Mouse (Mus musculus) myocyte (in vitro differentiated cells): Measurements from ENCODE around the gene Eepd1.

ENCODE experiments used
- CEBPB ChIP-seq: IDR thresholded peaks from 2 replicates; pipeline ENCODE4 v1.6.1; 2011; ENCODE audit warnings: mild to moderate bottlenecking, moderate library complexity; ENCODE audit not compliant: poor library complexity, insufficient read depth, severe bottlenecking
- E2F4 ChIP-seq: IDR thresholded peaks from one replicate; pipeline ENCODE4 v1.6.1; 2011; ENCODE audit warnings: mild to moderate bottlenecking, control low read depth, moderate library complexity; ENCODE audit not compliant: insufficient read depth
- MAX ChIP-seq: IDR thresholded peaks from one replicate; pipeline ENCODE4 v1.6.1; 2011; ENCODE audit warnings: low read depth, mild to moderate bottlenecking, control low read depth
- MYOD1 ChIP-seq, 3 experiments: IDR thresholded peaks; one replicate each; pipeline ENCODE4 v1.6.1; 2011; ENCODE audit warnings: control low read depth in 2 of 3, low read depth in 2 of 3, mild to moderate bottlenecking in 2 of 3, moderate library complexity in 1 of 3; ENCODE audit not compliant: insufficient read length in 2 of 3, control insufficient read depth in 1 of 3
- MYOG ChIP-seq, 3 experiments: IDR thresholded peaks; one replicate each; pipeline ENCODE4 v1.6.1; 2011; ENCODE audit warnings: control low read depth in 2 of 3, low read depth in 2 of 3, mild to moderate bottlenecking in 2 of 3; ENCODE audit not compliant: insufficient read length in 2 of 3, control insufficient read depth in 1 of 3, insufficient read depth in 1 of 3
- POLR2A ChIP-seq: IDR thresholded peaks from one replicate; pipeline ENCODE4 v1.6.1; 2011; ENCODE audit warnings: low read depth, mild to moderate bottlenecking, control low read depth, moderate library complexity; ENCODE audit not compliant: insufficient read length
- SRF ChIP-seq: IDR thresholded peaks from one replicate; pipeline ENCODE4 v1.6.1; 2011; ENCODE audit warnings: low read depth; ENCODE audit not compliant: control insufficient read depth, insufficient read length
- TCF12 ChIP-seq: IDR thresholded peaks from one replicate; pipeline ENCODE4 v1.6.1; 2011; ENCODE audit warnings: mild to moderate bottlenecking, control low read depth; ENCODE audit not compliant: poor library complexity, insufficient read depth, severe bottlenecking
- TCF3 ChIP-seq: IDR thresholded peaks from one replicate; pipeline ENCODE4 v1.6.1; 2011; ENCODE audit warnings: low read depth, control low read depth; ENCODE audit not compliant: insufficient read length
- USF1 ChIP-seq: IDR thresholded peaks from one replicate; pipeline ENCODE4 v1.6.1; 2011; ENCODE audit warnings: low read depth, mild to moderate bottlenecking, control low read depth, moderate library complexity

DNA sequence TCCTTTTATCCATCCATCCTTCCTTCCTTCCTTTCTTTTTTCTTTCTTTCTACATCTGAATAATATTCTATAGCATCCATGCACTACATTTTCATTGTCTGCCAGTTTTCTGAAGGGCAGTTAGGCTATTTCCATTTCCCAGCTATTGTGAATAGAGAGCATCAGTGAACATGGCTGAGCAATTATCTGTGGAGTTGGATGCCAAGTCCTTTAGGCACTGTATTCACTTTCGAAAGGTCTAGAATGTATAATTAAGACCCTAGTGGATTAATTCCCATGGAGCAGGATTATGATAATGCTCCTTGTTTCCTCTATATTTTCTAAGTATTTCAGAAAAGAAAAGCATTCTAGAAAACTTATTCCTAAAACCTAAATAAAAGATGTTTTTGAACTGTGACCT, 50.3 kb downstream of the Eepd1 start:
- TF ChIP-seq POLR2A = no peak
- TF ChIP-seq CEBPB = no peak
- TF ChIP-seq USF1 = no peak
- TF ChIP-seq TCF3 = no peak
- TF ChIP-seq MYOG (IDR thresholded peaks at IDR 0.05; ENCODE audit: control insufficient read depth in 1 of 3, insufficient read depth in 1 of 3, insufficient read length in 2 of 3, low read depth in 2 of 3) = no peak
- no peak for TF ChIP-seq MAX
- TF ChIP-seq SRF = no peak
- no peak for TF ChIP-seq E2F4
- TF ChIP-seq MYOD1 (IDR thresholded peaks at IDR 0.05; ENCODE audit: control insufficient read depth in 1 of 3, insufficient read length in 2 of 3, low read depth in 2 of 3) = no peak
- TF ChIP-seq TCF12 = no peak
